In genomic region chr4:138037110-138037509, GRCm38 (mm10) we compare ENCODE assay signal across 10 mouse cellular contexts. TPM values are rescaled to one million over a fixed set of nuclear protein-coding genes. Genes with fewer than 3 reads are reported as not detected.
DNase-seq lines count a peak whose midpoint lies in the region; ATAC-seq and TF ChIP-seq lines count a peak whose summit lies in the region.
"Had no signal": no experiment of that assay in that cellular context is flagged by ENCODE, and none has a peak within 500 bp of the region (broad histone marks: within the 10 kb centered on the region; RNA-seq: fewer than 3 reads in every experiment).

No protein-coding gene starts in this region.

- no peak for TF ChIP-seq CTCF in olfactory bulb, adult 2 months (IDR thresholded peaks at IDR 0.05; ENCODE audit: insufficient read depth, low read depth, low read length)
- TF ChIP-seq CTCF in stomach, postnatal 0 days (IDR thresholded peaks at IDR 0.05; ENCODE audit: low read depth): no peak
- TF ChIP-seq CTCF in liver, postnatal 0 days (IDR thresholded peaks at IDR 0.05; ENCODE audit: low read depth): no peak

- H3K27me3 ChIP-seq in neural tube, embryonic 11.5 days (ENCODE audit: control insufficient read depth, insufficient read depth, low read length): no peaks in the 10 kb centered on the region
- no peaks in the 10 kb centered on the region for H3K27me3 ChIP-seq in forebrain, embryonic 14.5 days (replicated peaks; ENCODE audit: control insufficient read depth, insufficient read depth, low read length)
- no peaks in the 10 kb centered on the region for H3K27me3 ChIP-seq in limb, embryonic 12.5 days
- no peaks in the 10 kb centered on the region for H3K27me3 ChIP-seq in intestine, embryonic 15.5 days (replicated peaks)
- H3K27me3 ChIP-seq in stomach, postnatal 0 days (ENCODE audit: control insufficient read depth, insufficient read depth, low read length): no peaks in the 10 kb centered on the region
- H3K27me3 ChIP-seq in liver, postnatal 0 days (ENCODE audit: insufficient read depth, low read length): no peaks in the 10 kb centered on the region

- peak overlapping the region; percentile 3 for H3K27ac ChIP-seq in neural tube, embryonic 11.5 days (ENCODE audit: low read depth, low read length)
- H3K27ac ChIP-seq in forebrain, embryonic 14.5 days (ENCODE audit: low read depth, low read length): peak overlapping the region; percentile 23; the same call in 1 of the 2 replicates
- peak overlapping the region; percentile 82 for H3K27ac ChIP-seq in limb, embryonic 12.5 days
- 0 out of 2 replicates have a peak overlapping the region, but pooled peaks have one; percentile 10 for H3K27ac ChIP-seq in olfactory bulb, adult 2 months (ENCODE audit: insufficient read depth, low read depth, low read length)
- no peak overlapping the region for H3K27ac ChIP-seq in intestine, embryonic 15.5 days
- no peak overlapping the region for H3K27ac ChIP-seq in stomach, postnatal 0 days (replicated peaks)
- H3K27ac ChIP-seq in liver, postnatal 0 days (ENCODE audit: low read depth): no peak overlapping the region

- no peak for TF ChIP-seq EP300 in stomach, postnatal 0 days (optimal IDR thresholded peaks at IDR 0.05)
- no peak for TF ChIP-seq EP300 in liver, postnatal 0 days (IDR thresholded peaks at IDR 0.05; ENCODE audit: low read depth)

- no peak overlapping the region for H3K9ac ChIP-seq in neural tube, embryonic 11.5 days (ENCODE audit: low read length)
- H3K9ac ChIP-seq in forebrain, embryonic 14.5 days (ENCODE audit: low read length): 0 out of 2 replicates have a peak overlapping the region, but pooled peaks have one; percentile 14
- H3K9ac ChIP-seq in limb, embryonic 12.5 days (replicated peaks): no peak overlapping the region
- H3K9ac ChIP-seq in intestine, embryonic 15.5 days: no peak overlapping the region
- no peak overlapping the region for H3K9ac ChIP-seq in stomach, postnatal 0 days (ENCODE audit: low read length)
- H3K9ac ChIP-seq in liver, postnatal 0 days (replicated peaks): no peak overlapping the region

- H3K4me1 ChIP-seq in neural tube, embryonic 11.5 days (ENCODE audit: control insufficient read depth, insufficient read depth, low read length): peaks cover 10% of the 10 kb centered on the region
- peaks cover 3% of the 10 kb centered on the region; the same call in 1 of the 2 replicates for H3K4me1 ChIP-seq in forebrain, embryonic 14.5 days (ENCODE audit: control insufficient read depth, insufficient read depth, low read length)
- H3K4me1 ChIP-seq in limb, embryonic 12.5 days (replicated peaks): peaks cover 13% of the 10 kb centered on the region
- peaks cover 30% of the 10 kb centered on the region for H3K4me1 ChIP-seq in olfactory bulb, adult 2 months (ENCODE audit: control insufficient read depth, insufficient read depth, low read length)
- peaks cover 8% of the 10 kb centered on the region; the same call in 1 of the 2 replicates for H3K4me1 ChIP-seq in intestine, embryonic 15.5 days (replicated peaks)
- no peaks in the 10 kb centered on the region for H3K4me1 ChIP-seq in stomach, postnatal 0 days (replicated peaks; ENCODE audit: control insufficient read depth, insufficient read depth)
- H3K4me1 ChIP-seq in liver, postnatal 0 days (ENCODE audit: insufficient read depth): 0 out of 2 replicates have a peak, but pooled peaks cover 3% of the 10 kb centered on the region

- H3K36me3 ChIP-seq in neural tube, embryonic 11.5 days (ENCODE audit: control insufficient read depth, insufficient read depth, low read length): peaks cover 2% of the 10 kb centered on the region; the same call in 1 of the 2 replicates
- H3K36me3 ChIP-seq in forebrain, embryonic 14.5 days (ENCODE audit: control insufficient read depth, insufficient read depth, low read length): peaks cover 21% of the 10 kb centered on the region
- peaks cover 77% of the 10 kb centered on the region for H3K36me3 ChIP-seq in limb, embryonic 12.5 days
- H3K36me3 ChIP-seq in intestine, embryonic 15.5 days: peaks cover 4% of the 10 kb centered on the region; the same call in 1 of the 2 replicates
- H3K36me3 ChIP-seq in stomach, postnatal 0 days (ENCODE audit: control insufficient read depth, insufficient read depth, low read length): 0 out of 2 replicates have a peak, but pooled peaks cover 5% of the 10 kb centered on the region
- peaks cover 8% of the 10 kb centered on the region; the same call in 1 of the 2 replicates for H3K36me3 ChIP-seq in liver, postnatal 0 days (replicated peaks; ENCODE audit: insufficient read depth, low read length)

- no peak for TF ChIP-seq POLR2A in olfactory bulb, adult 2 months (IDR thresholded peaks at IDR 0.05; ENCODE audit: insufficient read depth, low read depth, low read length)

- DNase-seq in neural tube, embryonic 11.5 days (ENCODE audit: low spot score): no peak
- DNase-seq in neural tube, embryonic 10.5 days (ENCODE audit: extremely low spot score, low spot score): no peak
- no peak for DNase-seq in forebrain, embryonic 14.5 days (ENCODE audit: low spot score)
- no peak for DNase-seq in stomach, postnatal 0 days (ENCODE audit: low spot score)
- no peak for DNase-seq in liver, postnatal 0 days
- DNase-seq: thymus, postnatal 25 days had no signal

- 39% methylated on average over 8 of the region's 8 CpGs for WGBS in neural tube, embryonic 11.5 days
- 44% methylated on average over 8 of the region's 8 CpGs for WGBS in forebrain, embryonic 14.5 days
- 81% methylated on average over 8 of the region's 8 CpGs for WGBS in limb, embryonic 12.5 days
- 53% methylated on average over 8 of the region's 8 CpGs for WGBS in olfactory bulb, adult 2 months
- 80% methylated on average over 8 of the region's 8 CpGs for WGBS in intestine, embryonic 15.5 days
- WGBS in stomach, postnatal 0 days: 81% methylated on average over 8 of the region's 8 CpGs
- 89% methylated on average over 8 of the region's 8 CpGs for WGBS in liver, postnatal 0 days (ENCODE audit: insufficient replicate concordance)

- ATAC-seq in neural tube, embryonic 11.5 days (ENCODE audit: insufficient read depth, low FRiP score, low TSS enrichment): no peak
- ATAC-seq in forebrain, embryonic 14.5 days: no peak
- ATAC-seq in limb, embryonic 12.5 days (ENCODE audit: insufficient number of reproducible peaks, insufficient read depth, low FRiP score, low TSS enrichment, low read depth): no peak
- ATAC-seq in intestine, embryonic 15.5 days: no peak
- ATAC-seq in stomach, postnatal 0 days (ENCODE audit: low FRiP score, low TSS enrichment): no peak
- ATAC-seq in liver, postnatal 0 days: no peak

- H3K4me3 ChIP-seq in neural tube, embryonic 11.5 days (ENCODE audit: low read depth, low read length): no peak overlapping the region
- H3K4me3 ChIP-seq in forebrain, embryonic 14.5 days (ENCODE audit: low read depth, low read length): no peak overlapping the region
- H3K4me3 ChIP-seq in limb, embryonic 12.5 days (replicated peaks): no peak overlapping the region
- no peak overlapping the region for H3K4me3 ChIP-seq in olfactory bulb, adult 2 months (ENCODE audit: insufficient read depth, low read depth, low read length)
- H3K4me3 ChIP-seq in intestine, embryonic 15.5 days (replicated peaks): no peak overlapping the region
- no peak overlapping the region for H3K4me3 ChIP-seq in stomach, postnatal 0 days (ENCODE audit: low read depth, low read length)
- no peak overlapping the region for H3K4me3 ChIP-seq in liver, postnatal 0 days (ENCODE audit: low read depth, low read length)

- H3K4me2 ChIP-seq in neural tube, embryonic 11.5 days (ENCODE audit: low read depth): no peak overlapping the region; the same call in 1 of the 2 replicates
- no peak overlapping the region for H3K4me2 ChIP-seq in forebrain, embryonic 14.5 days (ENCODE audit: low read length)
- H3K4me2 ChIP-seq in limb, embryonic 12.5 days: no peak overlapping the region
- H3K4me2 ChIP-seq in intestine, embryonic 15.5 days (replicated peaks): no peak overlapping the region
- H3K4me2 ChIP-seq in stomach, postnatal 0 days (replicated peaks; ENCODE audit: low read depth): no peak overlapping the region
- no peak overlapping the region for H3K4me2 ChIP-seq in liver, postnatal 0 days (ENCODE audit: low read depth, low read length)
- H3K4me2 ChIP-seq: liver, embryonic 11.5 days had no signal

- H3K9me3 ChIP-seq in neural tube, embryonic 11.5 days (ENCODE audit: control insufficient read depth, low read length): no peaks in the 10 kb centered on the region
- H3K9me3 ChIP-seq in forebrain, embryonic 14.5 days (replicated peaks; ENCODE audit: control insufficient read depth, low read length): no peaks in the 10 kb centered on the region
- no peaks in the 10 kb centered on the region for H3K9me3 ChIP-seq in limb, embryonic 12.5 days
- H3K9me3 ChIP-seq in intestine, embryonic 15.5 days: no peaks in the 10 kb centered on the region
- H3K9me3 ChIP-seq in stomach, postnatal 0 days (ENCODE audit: control insufficient read depth, low read length): no peaks in the 10 kb centered on the region
- no peaks in the 10 kb centered on the region for H3K9me3 ChIP-seq in liver, postnatal 0 days (ENCODE audit: low read length)

RNA-seq across cellular contexts. Expression of gene Eif4g3, which starts 44.3 kb away (rescaled TPM):
- polyA plus RNA-seq in neural tube, embryonic 11.5 days (2014; fragmentation: Nextera tagmentation; extraction: Ambion mirVana): 51.0 and 55.0 TPM in 2 replicates
- polyA plus RNA-seq in forebrain, embryonic 14.5 days (2014; fragmentation: Nextera tagmentation; extraction: Ambion mirVana): 31.6 and 42.2 TPM in 2 replicates
- 48.2 and 51.9 TPM in 2 replicates for polyA plus RNA-seq in limb, embryonic 12.5 days (2016; fragmentation: Nextera tagmentation; extraction: Ambion mirVana)
- polyA plus RNA-seq in olfactory bulb, adult 2 months (2012; ENCODE audit: insufficient read depth, insufficient read length, low replicate concordance, missing spikeins): 382 TPM in 1 of 2 replicates, not detected in the other
- polyA plus RNA-seq in intestine, embryonic 15.5 days (2015; fragmentation: Nextera tagmentation; extraction: Ambion mirVana): 24.2 and 25.1 TPM in 2 replicates
- 11.4 and 11.9 TPM in 2 replicates for polyA plus RNA-seq in stomach, postnatal 0 days (2015; fragmentation: Nextera tagmentation; extraction: Ambion mirVana)
- polyA plus RNA-seq in liver, postnatal 0 days (2015; fragmentation: Nextera tagmentation; extraction: Ambion mirVana): 5.8 and 5.9 TPM in 2 replicates

Comparison
In these comparisons a context has a peak if more than half of its experiments do, and no peak if none do; other contexts are left out.
1. H3K27ac ChIP-seq: peak in neural tube, embryonic 11.5 days (single experiment), forebrain, embryonic 14.5 days (single experiment), limb, embryonic 12.5 days (single experiment) and olfactory bulb, adult 2 months (single experiment); none in intestine, embryonic 15.5 days (single experiment), stomach, postnatal 0 days (single experiment) and liver, postnatal 0 days (single experiment).